Mouse (Mus musculus) heart, postnatal 0 days (tissue): ENCODE results near the gene Gm10719.
"Not testable (repeated sequence)": the region's sequence is repeated elsewhere in the genome, so short reads cannot be mapped to it uniquely, and the experiment has no call there.

ENCODE experiments used
- CTCF ChIP-seq: IDR thresholded peaks from 2 replicates; pipeline ENCODE4 v1.5.1; 2016; ENCODE audit warnings: antibody characterized with exemption, control low read depth, low read depth
- EP300 ChIP-seq: IDR thresholded peaks from 2 replicates; pipeline ENCODE4 v1.6.1; 2016; ENCODE audit warnings: antibody characterized with exemption, low read depth

DNA sequence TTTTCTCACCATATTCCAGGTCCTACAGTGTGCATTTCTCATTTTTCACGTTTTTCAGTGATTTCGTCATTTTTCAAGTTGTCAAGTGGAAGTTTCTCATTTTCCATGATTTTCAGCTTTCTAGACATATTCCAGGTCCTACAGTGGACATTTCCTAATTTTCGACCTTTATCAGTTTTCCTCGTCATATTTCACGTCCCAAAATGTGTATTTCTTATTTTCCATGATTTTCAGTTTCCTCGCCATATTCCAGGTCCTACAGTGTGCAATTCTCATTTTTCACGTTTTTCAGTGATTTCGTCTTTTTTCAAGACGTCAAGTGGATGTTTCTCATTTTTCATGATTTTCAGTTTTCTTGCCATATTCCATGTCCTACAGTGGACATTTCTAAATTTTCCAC lies 10.0 kb downstream of the Gm10719 start:
- TF ChIP-seq CTCF, EP300: not testable (repeated sequence)
